In genomic region chr16:59515169-59515568, GRCm38 (mm10) we compare ENCODE assay signal across 13 mouse cellular contexts.
"Had no signal": no experiment of that assay in that cellular context is flagged by ENCODE, and none has a peak within 500 bp of the region (broad histone marks: within the 10 kb centered on the region; RNA-seq: fewer than 3 reads in every experiment).

No protein-coding gene starts in this region.

- DNase-seq: kidney, postnatal 36 days; left cerebral cortex, postnatal 4 days; lung, adult 18-20 months; right cerebral cortex, adult 18-20 months; right cerebral cortex, postnatal 4 days; thymus, adult 2 months; thymus, postnatal 25 days had no signal

- H3K4me3 ChIP-seq: layer of hippocampus, adult 2 months; limb, embryonic 13.5 days; midbrain, embryonic 12.5 days; stomach, embryonic 15.5 days had no signal

- H3K27ac ChIP-seq: kidney, postnatal 0 days; layer of hippocampus, adult 2 months; limb, embryonic 13.5 days; liver, embryonic 14.5 days; midbrain, embryonic 12.5 days; stomach, embryonic 15.5 days had no signal

- H3K4me2 ChIP-seq: limb, embryonic 13.5 days; midbrain, embryonic 12.5 days; stomach, embryonic 15.5 days had no signal

- H3K27me3 ChIP-seq: limb, embryonic 13.5 days; midbrain, embryonic 12.5 days; stomach, embryonic 15.5 days had no signal

- H3K4me1 ChIP-seq: midbrain, embryonic 12.5 days; stomach, embryonic 15.5 days had no signal

- H3K36me3 ChIP-seq: stomach, embryonic 15.5 days had no signal

- H3K9ac ChIP-seq: limb, embryonic 13.5 days; liver, embryonic 14.5 days; midbrain, embryonic 12.5 days; stomach, embryonic 15.5 days had no signal

- H3K9me3 ChIP-seq: limb, embryonic 13.5 days; midbrain, embryonic 12.5 days; stomach, embryonic 15.5 days had no signal
